Mouse (Mus musculus): Measurements from ENCODE around the gene Kctd13. TPM values are rescaled to one million over a fixed set of nuclear protein-coding genes. Genes with fewer than 3 reads are reported as not detected.

Kctd13 gene
- polyA plus RNA-seq, 1 experiment from 2014 or later, result 11.9 TPM

GRCm38 (mm10) chr7:126921563-126921962, 7.1 kb upstream of the Kctd13 start:
- Histone ChIP-seq H3K4me2 (ENCODE audit: low read length) (no peak overlapping the region), H3K9ac (ENCODE audit: low read length) (no peak overlapping the region), H3K27me3 (ENCODE audit: control insufficient read depth, insufficient read depth, low read length) (no peaks in the 10 kb centered on the region), H3K9me3 (ENCODE audit: control insufficient read depth, low read length) (no peaks in the 10 kb centered on the region), H3K36me3 (ENCODE audit: control insufficient read depth, insufficient read depth, low read length) (no peaks in the 10 kb centered on the region), H3K4me1 (ENCODE audit: control insufficient read depth in 2 of 2, insufficient read depth in 2 of 2, low read length in 2 of 2) (0 out of 4 replicates have a peak, but pooled peaks cover 0 to 6% of the 10 kb centered on the region in 2 experiments), H3K27ac (replicated peaks in 1 of 2; ENCODE audit: control insufficient read depth in 1 of 2, insufficient read depth in 1 of 2, low read depth in 2 of 2, low read length in 2 of 2) (no peak overlapping the region), H3K4me3 (ENCODE audit: control insufficient read depth in 1 of 2, insufficient read depth in 1 of 2, low read depth in 1 of 2, low read length in 2 of 2) (no peak overlapping the region)
- WGBS, result 74% methylated on average over 2 of the region's 2 CpGs
- ATAC-seq (ENCODE audit: insufficient number of reproducible peaks, insufficient read depth, low FRiP score, low read depth), result no peak

GRCm38 (mm10) chr7:126922624-126923060, 6.0 kb upstream of the Kctd13 start, which contains the start of gene Tmem219:
Gene Tmem219, minus strand, starts transcription at chr7:126922917.
- Histone ChIP-seq H3K27ac (replicated peaks in 1 of 2; ENCODE audit: control insufficient read depth in 1 of 2, insufficient read depth in 1 of 2, low read depth in 2 of 2, low read length in 2 of 2) (peak within 1 kb of the TSS in 1 of 2 experiments; percentile 37; a peak in 1 of 4 replicates), H3K9me3 (ENCODE audit: control insufficient read depth, low read length) (no peaks in the 10 kb centered on the region), H3K9ac (ENCODE audit: low read length) (no peak within 1 kb of the TSS), H3K4me2 (ENCODE audit: low read length) (no peak within 1 kb of the TSS), H3K36me3 (ENCODE audit: control insufficient read depth, insufficient read depth, low read length) (no peaks in the 10 kb centered on the region), H3K4me3 (ENCODE audit: control insufficient read depth in 1 of 2, insufficient read depth in 1 of 2, low read depth in 1 of 2, low read length in 2 of 2) (no peak within 1 kb of the TSS), H3K4me1 (ENCODE audit: control insufficient read depth in 2 of 2, insufficient read depth in 2 of 2, low read length in 2 of 2) (0 out of 4 replicates have a peak, but pooled peaks cover 0 to 6% of the 10 kb centered on the region in 2 experiments), H3K27me3 (ENCODE audit: control insufficient read depth, insufficient read depth, low read length) (no peaks in the 10 kb centered on the region)
- ATAC-seq (ENCODE audit: insufficient number of reproducible peaks, insufficient read depth, low FRiP score, low read depth), result no peak
- 54% methylated on average over 5 of the region's 5 CpGs for WGBS

- H3K4me2 ChIP-seq (ENCODE audit: low read length), result no peak overlapping the region
- no peaks in the 10 kb centered on the region for H3K9me3 ChIP-seq (ENCODE audit: control insufficient read depth, low read length)
- peak overlapping the region in 1 of 2 experiments; percentile 37; a peak in 1 of 4 replicates for H3K27ac ChIP-seq (replicated peaks in 1 of 2; ENCODE audit: control insufficient read depth in 1 of 2, insufficient read depth in 1 of 2, low read depth in 2 of 2, low read length in 2 of 2)
- H3K4me1 ChIP-seq (ENCODE audit: control insufficient read depth in 2 of 2, insufficient read depth in 2 of 2, low read length in 2 of 2), result 0 out of 4 replicates have a peak, but pooled peaks cover 0 to 6% of the 10 kb centered on the region in 2 experiments
- 57% methylated on average over 5 of the region's 5 CpGs for WGBS
- H3K4me3 ChIP-seq (ENCODE audit: control insufficient read depth in 1 of 2, insufficient read depth in 1 of 2, low read depth in 1 of 2, low read length in 2 of 2), result no peak overlapping the region
- no peak overlapping the region for H3K9ac ChIP-seq (ENCODE audit: low read length)
- H3K36me3 ChIP-seq (ENCODE audit: control insufficient read depth, insufficient read depth, low read length), result no peaks in the 10 kb centered on the region
- no peak for ATAC-seq (ENCODE audit: insufficient number of reproducible peaks, insufficient read depth, low FRiP score, low read depth)
- no peaks in the 10 kb centered on the region for H3K27me3 ChIP-seq (ENCODE audit: control insufficient read depth, insufficient read depth, low read length)
Measured at GRCm38 (mm10) chr7:126923999-126924398, 4.7 kb upstream of the Kctd13 start.

GRCm38 (mm10) chr7:126926299-126926698, 2.4 kb upstream of the Kctd13 start:
- peaks cover 10% of the 10 kb centered on the region for H3K36me3 ChIP-seq (ENCODE audit: control insufficient read depth, insufficient read depth, low read length)
- H3K4me1 ChIP-seq (ENCODE audit: control insufficient read depth in 2 of 2, insufficient read depth in 2 of 2, low read length in 2 of 2), result peaks cover 3 to 12% of the 10 kb centered on the region in 2 experiments
- no peak for ATAC-seq (ENCODE audit: insufficient number of reproducible peaks, insufficient read depth, low FRiP score, low read depth)
- no peak overlapping the region for H3K4me2 ChIP-seq (ENCODE audit: low read length)
- H3K27me3 ChIP-seq (ENCODE audit: control insufficient read depth, insufficient read depth, low read length), result no peaks in the 10 kb centered on the region
- H3K4me3 ChIP-seq (ENCODE audit: control insufficient read depth in 1 of 2, insufficient read depth in 1 of 2, low read depth in 1 of 2, low read length in 2 of 2), result no peak overlapping the region
- H3K9me3 ChIP-seq (ENCODE audit: control insufficient read depth, low read length), result no peaks in the 10 kb centered on the region
- H3K9ac ChIP-seq (ENCODE audit: low read length), result no peak overlapping the region
- WGBS, result 29% methylated on average over 3 of the region's 3 CpGs
- no peak overlapping the region for H3K27ac ChIP-seq (replicated peaks in 1 of 2; ENCODE audit: control insufficient read depth in 1 of 2, insufficient read depth in 1 of 2, low read depth in 2 of 2, low read length in 2 of 2)

- Histone ChIP-seq H3K4me2 (ENCODE audit: low read length) (peak overlapping the region; percentile 97), H3K27ac (replicated peaks in 1 of 2; ENCODE audit: control insufficient read depth in 1 of 2, insufficient read depth in 1 of 2, low read depth in 2 of 2, low read length in 2 of 2) (peak overlapping the region; percentile 3 to 66; a peak in 3 of 4 replicates), H3K4me1 (ENCODE audit: control insufficient read depth in 2 of 2, insufficient read depth in 2 of 2, low read length in 2 of 2) (peaks cover 3 to 6% of the 10 kb centered on the region in 2 experiments), H3K36me3 (ENCODE audit: control insufficient read depth, insufficient read depth, low read length) (peaks cover 32% of the 10 kb centered on the region), H3K9ac (ENCODE audit: low read length) (peak overlapping the region; percentile 88), H3K9me3 (ENCODE audit: control insufficient read depth, low read length) (no peaks in the 10 kb centered on the region), H3K4me3 (ENCODE audit: control insufficient read depth in 1 of 2, insufficient read depth in 1 of 2, low read depth in 1 of 2, low read length in 2 of 2) (peak overlapping the region; percentile 52 to 77), H3K27me3 (ENCODE audit: control insufficient read depth, insufficient read depth, low read length) (no peaks in the 10 kb centered on the region)
- 0% methylated on average over 27 of the region's 27 CpGs for WGBS
- ATAC-seq (ENCODE audit: insufficient number of reproducible peaks, insufficient read depth, low FRiP score, low read depth), result no peak; the same call in 1 of the 2 replicates
Measured at GRCm38 (mm10) chr7:126929046-126929445, 367 bp downstream of the Kctd13 start.

- H3K9ac ChIP-seq (ENCODE audit: low read length), result no peak overlapping the region
- peaks cover 3 to 6% of the 10 kb centered on the region in 2 experiments for H3K4me1 ChIP-seq (ENCODE audit: control insufficient read depth in 2 of 2, insufficient read depth in 2 of 2, low read length in 2 of 2)
- no peak for ATAC-seq (ENCODE audit: insufficient number of reproducible peaks, insufficient read depth, low FRiP score, low read depth)
- 75% methylated on average over 2 of the region's 2 CpGs for WGBS
- peaks cover 49% of the 10 kb centered on the region for H3K36me3 ChIP-seq (ENCODE audit: control insufficient read depth, insufficient read depth, low read length)
- no peak overlapping the region for H3K27ac ChIP-seq (replicated peaks in 1 of 2; ENCODE audit: control insufficient read depth in 1 of 2, insufficient read depth in 1 of 2, low read depth in 2 of 2, low read length in 2 of 2)
- H3K4me3 ChIP-seq (ENCODE audit: control insufficient read depth in 1 of 2, insufficient read depth in 1 of 2, low read depth in 1 of 2, low read length in 2 of 2), result no peak overlapping the region
- H3K27me3 ChIP-seq (ENCODE audit: control insufficient read depth, insufficient read depth, low read length), result no peaks in the 10 kb centered on the region
- no peak overlapping the region for H3K4me2 ChIP-seq (ENCODE audit: low read length)
- no peaks in the 10 kb centered on the region for H3K9me3 ChIP-seq (ENCODE audit: control insufficient read depth, low read length)
Measured at GRCm38 (mm10) chr7:126932652-126933051, 4.0 kb downstream of the Kctd13 start.

- no peak for ATAC-seq (ENCODE audit: insufficient number of reproducible peaks, insufficient read depth, low FRiP score, low read depth)
Measured at GRCm38 (mm10) chr7:126941171-126941570, 12.5 kb downstream of the Kctd13 start.

GRCm38 (mm10) chr7:126941801-126942200, 13.1 kb downstream of the Kctd13 start:
- 73% methylated on average over 5 of the region's 5 CpGs for WGBS
- Histone ChIP-seq H3K4me1 (ENCODE audit: control insufficient read depth in 2 of 2, insufficient read depth in 2 of 2, low read length in 2 of 2) (no peaks in the 10 kb centered on the region), H3K9me3 (ENCODE audit: control insufficient read depth, low read length) (no peaks in the 10 kb centered on the region), H3K27me3 (ENCODE audit: control insufficient read depth, insufficient read depth, low read length) (no peaks in the 10 kb centered on the region), H3K27ac (replicated peaks in 1 of 2; ENCODE audit: control insufficient read depth in 1 of 2, insufficient read depth in 1 of 2, low read depth in 2 of 2, low read length in 2 of 2) (no peak overlapping the region), H3K9ac (ENCODE audit: low read length) (no peak overlapping the region), H3K36me3 (ENCODE audit: control insufficient read depth, insufficient read depth, low read length) (peaks cover 22% of the 10 kb centered on the region), H3K4me2 (ENCODE audit: low read length) (no peak overlapping the region), H3K4me3 (ENCODE audit: control insufficient read depth in 1 of 2, insufficient read depth in 1 of 2, low read depth in 1 of 2, low read length in 2 of 2) (no peak overlapping the region)
- no peak for ATAC-seq (ENCODE audit: insufficient number of reproducible peaks, insufficient read depth, low FRiP score, low read depth)

More at GRCm38 (mm10) chr7:126941171-126941570, 12.5 kb downstream of the Kctd13 start:
- Histone ChIP-seq H3K9ac (ENCODE audit: low read length) (no peak overlapping the region), H3K36me3 (ENCODE audit: control insufficient read depth, insufficient read depth, low read length) (peaks cover 29% of the 10 kb centered on the region), H3K9me3 (ENCODE audit: control insufficient read depth, low read length) (no peaks in the 10 kb centered on the region), H3K27me3 (ENCODE audit: control insufficient read depth, insufficient read depth, low read length) (no peaks in the 10 kb centered on the region), H3K4me3 (ENCODE audit: control insufficient read depth in 1 of 2, insufficient read depth in 1 of 2, low read depth in 1 of 2, low read length in 2 of 2) (no peak overlapping the region), H3K27ac (replicated peaks in 1 of 2; ENCODE audit: control insufficient read depth in 1 of 2, insufficient read depth in 1 of 2, low read depth in 2 of 2, low read length in 2 of 2) (no peak overlapping the region), H3K4me2 (ENCODE audit: low read length) (no peak overlapping the region), H3K4me1 (ENCODE audit: control insufficient read depth in 2 of 2, insufficient read depth in 2 of 2, low read length in 2 of 2) (no peaks in the 10 kb centered on the region)
- 50% methylated on average over 6 of the region's 6 CpGs for WGBS
